11 mouse cellular contexts compared by ENCODE assay signal in genomic region chr2:164513389-164513788, GRCm38 (mm10). TPM values are rescaled to one million over a fixed set of nuclear protein-coding genes. Genes with fewer than 3 reads are reported as not detected.
DNase-seq lines count a peak whose midpoint lies in the region; ATAC-seq and TF ChIP-seq lines count a peak whose summit lies in the region.
"Had no signal": no experiment of that assay in that cellular context is flagged by ENCODE, and none has a peak within 500 bp of the region (broad histone marks: within the 10 kb centered on the region; RNA-seq: fewer than 3 reads in every experiment).

No protein-coding gene starts in this region.

- H3K27me3 ChIP-seq in kidney, postnatal 0 days (ENCODE audit: insufficient read depth, low read length) = no peaks in the 10 kb centered on the region
- H3K27me3 ChIP-seq in stomach, embryonic 15.5 days (replicated peaks) = no peaks in the 10 kb centered on the region
- no peaks in the 10 kb centered on the region for H3K27me3 ChIP-seq in hindbrain, embryonic 16.5 days (replicated peaks; ENCODE audit: control insufficient read depth, insufficient read depth, low read length)
- no peaks in the 10 kb centered on the region for H3K27me3 ChIP-seq in midbrain, embryonic 15.5 days (replicated peaks)
- H3K27me3 ChIP-seq: hindbrain, embryonic 13.5 days; liver, embryonic 15.5 days had no signal

- TF ChIP-seq CTCF in embryonic fibroblast, embryonic 13.5 days (IDR thresholded peaks at IDR 0.05; ENCODE audit: borderline replicate concordance, insufficient read depth, low read length) = no peak
- no peak for TF ChIP-seq CTCF in kidney, postnatal 0 days (IDR thresholded peaks at IDR 0.05; ENCODE audit: low read depth)

- 58% methylated on average over 8 of the region's 8 CpGs for WGBS in kidney, postnatal 0 days
- 63% methylated on average over 8 of the region's 8 CpGs for WGBS in stomach, embryonic 15.5 days
- WGBS in hindbrain, embryonic 16.5 days = 77% methylated on average over 8 of the region's 8 CpGs
- WGBS in midbrain, embryonic 15.5 days = 80% methylated on average over 8 of the region's 8 CpGs

- no peaks in the 10 kb centered on the region for H3K9me3 ChIP-seq in kidney, postnatal 0 days (replicated peaks; ENCODE audit: low read length)
- H3K9me3 ChIP-seq in stomach, embryonic 15.5 days = no peaks in the 10 kb centered on the region
- no peaks in the 10 kb centered on the region for H3K9me3 ChIP-seq in hindbrain, embryonic 16.5 days (ENCODE audit: control insufficient read depth, low read length)
- no peaks in the 10 kb centered on the region for H3K9me3 ChIP-seq in midbrain, embryonic 15.5 days
- H3K9me3 ChIP-seq: hindbrain, embryonic 13.5 days; liver, embryonic 15.5 days had no signal

- no peak for TF ChIP-seq POLR2A in embryonic fibroblast, embryonic 13.5 days (IDR thresholded peaks at IDR 0.05; ENCODE audit: low read depth, low read length)

- ATAC-seq in kidney, postnatal 0 days (replicated peaks; ENCODE audit: low FRiP score, low read depth) = no peak
- no peak for ATAC-seq in stomach, embryonic 15.5 days (ENCODE audit: insufficient read depth, low FRiP score, low read depth)
- ATAC-seq in hindbrain, embryonic 16.5 days = no peak
- ATAC-seq in midbrain, embryonic 15.5 days (replicated peaks) = no peak

- H3K4me3 ChIP-seq in embryonic fibroblast, embryonic 13.5 days (ENCODE audit: insufficient read depth, low read length) = no peak overlapping the region
- no peak overlapping the region for H3K4me3 ChIP-seq in kidney, postnatal 0 days (replicated peaks; ENCODE audit: low read depth, low read length)
- H3K4me3 ChIP-seq in stomach, embryonic 15.5 days (replicated peaks) = no peak overlapping the region
- H3K4me3 ChIP-seq in hindbrain, embryonic 16.5 days (ENCODE audit: low read length) = no peak overlapping the region
- H3K4me3 ChIP-seq in midbrain, embryonic 15.5 days = no peak overlapping the region
- H3K4me3 ChIP-seq: hindbrain, embryonic 13.5 days; liver, embryonic 15.5 days had no signal

- peak; percentile 71 for DNase-seq in urinary bladder, postnatal 14 days (ENCODE audit: low spot score)
- DNase-seq in urinary bladder, postnatal 4 days (ENCODE audit: low spot score in 2 of 2) = no peak
- peak; percentile 42 for DNase-seq in kidney, postnatal 0 days (ENCODE audit: low spot score)
- no peak for DNase-seq in frontal cortex, postnatal 14 days (ENCODE audit: low spot score in 2 of 2)

- no peak overlapping the region for H3K9ac ChIP-seq in kidney, postnatal 0 days (ENCODE audit: low read depth, low read length)
- no peak overlapping the region for H3K9ac ChIP-seq in stomach, embryonic 15.5 days
- H3K9ac ChIP-seq in hindbrain, embryonic 16.5 days (ENCODE audit: low read depth, low read length) = no peak overlapping the region
- H3K9ac ChIP-seq in midbrain, embryonic 15.5 days = no peak overlapping the region
- H3K9ac ChIP-seq: hindbrain, embryonic 13.5 days; liver, embryonic 15.5 days had no signal

- H3K27ac ChIP-seq in embryonic fibroblast, embryonic 13.5 days (ENCODE audit: insufficient read depth, low read length) = peak overlapping the region; percentile 3; the same call in 1 of the 2 replicates
- no peak overlapping the region for H3K27ac ChIP-seq in kidney, postnatal 0 days
- 0 out of 2 replicates have a peak overlapping the region, but pooled peaks have one; percentile 31 for H3K27ac ChIP-seq in stomach, embryonic 15.5 days
- no peak overlapping the region for H3K27ac ChIP-seq in hindbrain, embryonic 16.5 days (ENCODE audit: low read depth, low read length)
- H3K27ac ChIP-seq in midbrain, embryonic 15.5 days = no peak overlapping the region
- H3K27ac ChIP-seq: hindbrain, embryonic 13.5 days; liver, embryonic 15.5 days had no signal

- no peaks in the 10 kb centered on the region for H3K36me3 ChIP-seq in kidney, postnatal 0 days (ENCODE audit: insufficient read depth, low read length)
- H3K36me3 ChIP-seq in stomach, embryonic 15.5 days = no peaks in the 10 kb centered on the region
- H3K36me3 ChIP-seq in hindbrain, embryonic 16.5 days (ENCODE audit: control insufficient read depth, insufficient read depth, low read length) = no peaks in the 10 kb centered on the region
- no peaks in the 10 kb centered on the region for H3K36me3 ChIP-seq in midbrain, embryonic 15.5 days (replicated peaks)
- H3K36me3 ChIP-seq: liver, embryonic 15.5 days had no signal

- H3K4me1 ChIP-seq in embryonic fibroblast, embryonic 13.5 days (ENCODE audit: control insufficient read depth, insufficient read depth, low read length) = 0 out of 2 replicates have a peak, but pooled peaks cover 5% of the 10 kb centered on the region
- H3K4me1 ChIP-seq in kidney, postnatal 0 days (replicated peaks; ENCODE audit: insufficient read depth, low read length) = no peaks in the 10 kb centered on the region
- H3K4me1 ChIP-seq in stomach, embryonic 15.5 days = 0 out of 2 replicates have a peak, but pooled peaks cover 7% of the 10 kb centered on the region
- no peaks in the 10 kb centered on the region for H3K4me1 ChIP-seq in hindbrain, embryonic 16.5 days (ENCODE audit: control insufficient read depth, insufficient read depth, low read depth, low read length)
- H3K4me1 ChIP-seq in midbrain, embryonic 15.5 days = no peaks in the 10 kb centered on the region
- H3K4me1 ChIP-seq: hindbrain, embryonic 13.5 days had no signal

- no peak overlapping the region for H3K4me2 ChIP-seq in kidney, postnatal 0 days (ENCODE audit: low read length)
- H3K4me2 ChIP-seq in stomach, embryonic 15.5 days = no peak overlapping the region
- no peak overlapping the region for H3K4me2 ChIP-seq in hindbrain, embryonic 16.5 days (ENCODE audit: low read length)
- no peak overlapping the region for H3K4me2 ChIP-seq in midbrain, embryonic 15.5 days
- H3K4me2 ChIP-seq: hindbrain, embryonic 13.5 days; liver, embryonic 15.5 days had no signal

RNA-seq across cellular contexts. Expression of gene Pigt, which starts 16.1 kb away (rescaled TPM):
- 59.6 and 66.3 TPM in 2 replicates for polyA plus RNA-seq in embryonic fibroblast, embryonic 13.5 days (2011; ENCODE audit: insufficient read length, low read depth, missing spikeins)
- 76.9 and 86.3 TPM in 2 replicates for polyA plus RNA-seq in kidney, postnatal 0 days (2015; fragmentation: Nextera tagmentation; extraction: Ambion mirVana)
- polyA plus RNA-seq in stomach, embryonic 15.5 days (2015; fragmentation: Nextera tagmentation; extraction: Ambion mirVana) = 67.0 and 67.5 TPM in 2 replicates
- polyA plus RNA-seq in hindbrain, embryonic 16.5 days (2015; fragmentation: Nextera tagmentation; extraction: Ambion mirVana) = 97.7 and 101 TPM in 2 replicates
- 97.7 and 101 TPM in 2 replicates for polyA plus RNA-seq in midbrain, embryonic 15.5 days (2015; fragmentation: Nextera tagmentation; extraction: Ambion mirVana)

RNA-seq across cellular contexts. Expression of gene Dbndd2, which starts 27.5 kb away (rescaled TPM):
- polyA plus RNA-seq in embryonic fibroblast, embryonic 13.5 days (2011; ENCODE audit: insufficient read length, low read depth, missing spikeins) = 13.8 and 19.0 TPM in 2 replicates
- 22.5 and 23.3 TPM in 2 replicates for polyA plus RNA-seq in kidney, postnatal 0 days (2015; fragmentation: Nextera tagmentation; extraction: Ambion mirVana)
- polyA plus RNA-seq in stomach, embryonic 15.5 days (2015; fragmentation: Nextera tagmentation; extraction: Ambion mirVana) = 6.5 and 10.4 TPM in 2 replicates
- polyA plus RNA-seq in hindbrain, embryonic 16.5 days (2015; fragmentation: Nextera tagmentation; extraction: Ambion mirVana) = 23.8 and 27.3 TPM in 2 replicates
- 19.2 and 19.5 TPM in 2 replicates for polyA plus RNA-seq in midbrain, embryonic 15.5 days (2015; fragmentation: Nextera tagmentation; extraction: Ambion mirVana)

RNA-seq across cellular contexts. Expression of gene Trp53tg5, which starts 39.9 kb away (rescaled TPM):
- not detected in 2 replicates for polyA plus RNA-seq in embryonic fibroblast, embryonic 13.5 days (2011; ENCODE audit: insufficient read length, low read depth, missing spikeins)
- polyA plus RNA-seq in kidney, postnatal 0 days (2015; fragmentation: Nextera tagmentation; extraction: Ambion mirVana) = not detected in 2 replicates
- polyA plus RNA-seq in stomach, embryonic 15.5 days (2015; fragmentation: Nextera tagmentation; extraction: Ambion mirVana) = 0.14 TPM in 1 of 2 replicates, not detected in the other
- not detected in 2 replicates for polyA plus RNA-seq in hindbrain, embryonic 16.5 days (2015; fragmentation: Nextera tagmentation; extraction: Ambion mirVana)
- not detected in 2 replicates for polyA plus RNA-seq in midbrain, embryonic 15.5 days (2015; fragmentation: Nextera tagmentation; extraction: Ambion mirVana)
- polyA plus RNA-seq: liver, embryonic 15.5 days; small intestine, adult 2 months had no signal

RNA-seq across cellular contexts. Expression of gene Wfdc2, which starts 48.8 kb away (rescaled TPM):
- polyA plus RNA-seq in embryonic fibroblast, embryonic 13.5 days (2011; ENCODE audit: insufficient read length, low read depth, missing spikeins) = not detected in 2 replicates
- 715 and 716 TPM in 2 replicates for polyA plus RNA-seq in kidney, postnatal 0 days (2015; fragmentation: Nextera tagmentation; extraction: Ambion mirVana)
- 162 and 175 TPM in 2 replicates for polyA plus RNA-seq in stomach, embryonic 15.5 days (2015; fragmentation: Nextera tagmentation; extraction: Ambion mirVana)
- polyA plus RNA-seq in hindbrain, embryonic 16.5 days (2015; fragmentation: Nextera tagmentation; extraction: Ambion mirVana) = 2.9 TPM in 2 replicates
- polyA plus RNA-seq in midbrain, embryonic 15.5 days (2015; fragmentation: Nextera tagmentation; extraction: Ambion mirVana) = 2.6 and 3.2 TPM in 2 replicates

RNA-seq across cellular contexts. Expression of gene Gm20458, which starts 52.6 kb away (rescaled TPM):
- polyA plus RNA-seq in embryonic fibroblast, embryonic 13.5 days (2011; ENCODE audit: insufficient read length, low read depth, missing spikeins) = 4.1 and 5.8 TPM in 2 replicates
- polyA plus RNA-seq in kidney, postnatal 0 days (2015; fragmentation: Nextera tagmentation; extraction: Ambion mirVana) = 22.8 and 23.3 TPM in 2 replicates
- polyA plus RNA-seq in stomach, embryonic 15.5 days (2015; fragmentation: Nextera tagmentation; extraction: Ambion mirVana) = 17.9 and 18.1 TPM in 2 replicates
- polyA plus RNA-seq in hindbrain, embryonic 16.5 days (2015; fragmentation: Nextera tagmentation; extraction: Ambion mirVana) = 4.1 and 12.3 TPM in 2 replicates
- polyA plus RNA-seq in midbrain, embryonic 15.5 days (2015; fragmentation: Nextera tagmentation; extraction: Ambion mirVana) = 2.4 and 3.5 TPM in 2 replicates

Comparison
In these comparisons a context has a peak if more than half of its experiments do, and no peak if none do; other contexts are left out.
1. DNase-seq: peak in urinary bladder, postnatal 14 days (single experiment) and kidney, postnatal 0 days (single experiment); none in urinary bladder, postnatal 4 days (0 of 2) and frontal cortex, postnatal 14 days (0 of 2).
2. H3K27ac ChIP-seq: peak in embryonic fibroblast, embryonic 13.5 days (single experiment) and stomach, embryonic 15.5 days (single experiment); none in kidney, postnatal 0 days (single experiment), hindbrain, embryonic 16.5 days (single experiment) and midbrain, embryonic 15.5 days (single experiment).